Mouse (Mus musculus) liver, embryonic 14.5 days (tissue): ENCODE results near the gene Pigq. TPM values are rescaled to one million over a fixed set of nuclear protein-coding genes. Genes with fewer than 3 reads are reported as not detected.

Experiments
- ATAC-seq: fragments of 200-750 bp; cut with Nextera tagmentation; 2 replicates; pipeline ENCODE4 v1.8.0; 2017; ENCODE audit warnings: moderate number of reproducible peaks, mild to moderate bottlenecking, moderate library complexity; ENCODE audit not compliant: insufficient read depth
- DNase-seq, 3 experiments: peaks; one replicate each; pipeline ENCODE4 v3.0.0-alpha.2; 2012 to 2013; ENCODE audit warnings: low read depth in 3 of 3, low spot score in 3 of 3
- H3K27ac ChIP-seq: fragments of 300-500 bp; sonication (generic); 2 replicates; pipeline ENCODE4 v1.5.1; 2014; ENCODE audit warnings: moderate library complexity, mild to moderate bottlenecking, control low read depth, inconsistent platforms
- H3K27me3 ChIP-seq: fragments of 300-500 bp; sonication (generic); 2 replicates; pipeline ENCODE4 v1.6.1; 2014; ENCODE audit warnings: mild to moderate bottlenecking, low read length, moderate library complexity; ENCODE audit not compliant: control insufficient read depth, insufficient read depth
- H3K36me3 ChIP-seq: fragments of 300-500 bp; sonication (generic); replicated peaks from 2 replicates; pipeline ENCODE4 v1.6.1; 2014; ENCODE audit warnings: low read depth; ENCODE audit not compliant: control insufficient read depth, insufficient read depth
- H3K4me1 ChIP-seq, 2 experiments: fragments of 200-500 bp in 1 of 2; fragments of 300-500 bp in 1 of 2; sonication (generic) in 1 of 2; replicated peaks; 2 replicates each; pipeline ENCODE4 v1.6.1; 2012 to 2014; ENCODE audit warnings: antibody characterized with exemption in 1 of 2, inconsistent platforms in 1 of 2, low read length in 1 of 2; ENCODE audit not compliant: control insufficient read depth in 2 of 2, insufficient read depth in 2 of 2
- H3K4me2 ChIP-seq: fragments of 300-500 bp; sonication (generic); 2 replicates; pipeline ENCODE4 v1.6.1; 2014; ENCODE audit warnings: low read depth, mild to moderate bottlenecking, control low read depth, moderate library complexity
- H3K4me3 ChIP-seq, 2 experiments: fragments of 200-500 bp in 1 of 2; fragments of 300-500 bp in 1 of 2; sonication (generic) in 1 of 2; 2 replicates each; pipeline ENCODE4 v1.5.1; 2012 to 2014; ENCODE audit warnings: low read depth in 2 of 2, low read length in 2 of 2, mild to moderate bottlenecking in 2 of 2, control low read depth in 1 of 2, inconsistent platforms in 1 of 2, moderate library complexity in 1 of 2; ENCODE audit not compliant: insufficient read depth in 1 of 2
- H3K9ac ChIP-seq: fragments of 300-500 bp; sonication (generic); replicated peaks from 2 replicates; pipeline ENCODE4 v1.6.1; 2014; ENCODE audit warnings: mild to moderate bottlenecking, control low read depth, moderate library complexity
- H3K9me3 ChIP-seq: fragments of 300-500 bp; sonication (generic); 2 replicates; pipeline ENCODE4 v1.6.1; 2016; ENCODE audit warnings: low read length, mixed read lengths; ENCODE audit not compliant: control insufficient read depth
- CTCF ChIP-seq: IDR thresholded peaks from 2 replicates; pipeline ENCODE4 v1.5.1; 2016; ENCODE audit warnings: antibody characterized with exemption, low read depth, control low read depth
- EP300 ChIP-seq: IDR thresholded peaks from 2 replicates; pipeline ENCODE4 v1.6.1; 2016; ENCODE audit warnings: antibody characterized with exemption, low read depth
- WGBS: fragments of 180-500 bp; shearing (Covaris S2); extraction: QIAGEN DNeasy Blood & Tissue Kit; methylation state at CpG from one replicate; pipeline ENCODE4 v1.1.7; 2014; ENCODE audit not compliant: insufficient replicate concordance; 5-methylcytosine and 5-hydroxymethylcytosine counted together
- polyA plus RNA-seq, 2 experiments: library from polyadenylated mRNA; depleted of rRNA in 1 of 2; stranded (reverse) in 1 of 2; unstranded in 1 of 2; fragments of >200 nt; fragmentation: Nextera tagmentation in 1 of 2; extraction: Ambion mirVana in 1 of 2; gene quantifications; 2 replicates each; pipeline versions ENCODE4 v1.2.1 to v1.2.3; 2012 to 2014

The Pigq gene
- polyA plus RNA-seq, 2 experiments, result 170 to 270 TPM

- peak overlapping the region; percentile 99 for H3K27ac ChIP-seq
- H3K4me2 ChIP-seq, result peak overlapping the region; percentile 88
- no peaks in the 10 kb centered on the region for H3K9me3 ChIP-seq
- H3K4me3 ChIP-seq, result peak overlapping the region; percentile 82 to 95
- peaks cover 35% of the 10 kb centered on the region for H3K36me3 ChIP-seq
- H3K9ac ChIP-seq, result peak overlapping the region; percentile 99
- peaks cover 58 to 61% of the 10 kb centered on the region in 2 experiments for H3K4me1 ChIP-seq
- peak; percentile 88 for ATAC-seq
- no peaks in the 10 kb centered on the region for H3K27me3 ChIP-seq
- no peak for TF ChIP-seq CTCF
- peak; percentile 98 for TF ChIP-seq EP300
- DNase-seq, result peak; percentile 93 to 95 (median 93)
- 14% methylated on average over 2 of the region's 2 CpGs for WGBS
Measured at GRCm38 (mm10) chr17:25942597-25943151, 2.1 kb downstream of the Pigq start.

GRCm38 (mm10) chr17:25941511-25942241 lies 3.1 kb downstream of the Pigq start:
- Histone ChIP-seq H3K9me3 (no peaks in the 10 kb centered on the region), H3K27ac (peak overlapping the region; percentile 99), H3K27me3 (no peaks in the 10 kb centered on the region), H3K36me3 (peaks cover 45% of the 10 kb centered on the region), H3K9ac (peak overlapping the region; percentile 99), H3K4me2 (peak overlapping the region; percentile 88), H3K4me1 (peaks cover 49 to 51% of the 10 kb centered on the region in 2 experiments), H3K4me3 (peak overlapping the region; percentile 82 to 95)
- WGBS, result 1% methylated on average over 53 of the region's 54 CpGs
- ATAC-seq (no peak), DNase-seq (no peak)
- TF ChIP-seq CTCF (no peak), EP300 (peak; percentile 32; the same call in 1 of the 2 replicates)

DNA sequence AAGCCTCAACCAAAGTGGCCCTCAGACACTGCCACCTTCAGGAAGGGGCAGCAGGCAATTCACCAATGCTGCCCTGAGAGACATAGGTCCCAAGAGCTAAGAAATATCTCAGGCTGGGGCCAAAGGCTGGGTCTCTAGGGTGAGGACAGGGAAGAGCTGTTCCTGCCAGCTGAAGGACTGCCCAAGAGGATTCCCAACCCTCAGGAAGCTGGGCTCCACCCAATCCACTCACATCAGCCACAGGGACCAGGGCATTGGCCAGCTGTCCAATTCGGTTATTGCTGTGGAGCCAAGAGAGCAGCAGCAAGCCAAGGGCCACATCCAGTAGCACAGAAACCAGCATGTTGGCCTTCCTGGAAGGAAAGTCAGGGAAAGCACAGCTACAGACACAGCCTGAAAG lies 10.2 kb downstream of the Pigq start:
- Histone ChIP-seq H3K36me3 (peaks cover 98% of the 10 kb centered on the region), H3K4me1 (peaks cover 1 to 3% of the 10 kb centered on the region in 2 experiments), H3K27me3 (no peaks in the 10 kb centered on the region), H3K27ac (no peak overlapping the region), H3K9ac (no peak overlapping the region), H3K4me2 (no peak overlapping the region), H3K4me3 (no peak overlapping the region), H3K9me3 (no peaks in the 10 kb centered on the region)
- TF ChIP-seq CTCF, result no peak
- no peak for TF ChIP-seq EP300
- WGBS, result 85% methylated on average over 1 of the region's 1 CpGs
- no peak for DNase-seq
- ATAC-seq, result no peak

- H3K36me3 ChIP-seq, result peaks cover 63% of the 10 kb centered on the region
- H3K4me2 ChIP-seq, result no peak overlapping the region
- H3K4me1 ChIP-seq, result peaks cover 5 to 7% of the 10 kb centered on the region in 2 experiments; a peak in 3 of 4 replicates
- DNase-seq (no peak), ATAC-seq (no peak)
- H3K27ac ChIP-seq, result no peak overlapping the region
- no peak overlapping the region for H3K4me3 ChIP-seq
- no peaks in the 10 kb centered on the region for H3K9me3 ChIP-seq
- H3K9ac ChIP-seq, result no peak overlapping the region
- WGBS, result 69% methylated on average over 2 of the region's 2 CpGs
- TF ChIP-seq EP300, result no peak
- TF ChIP-seq CTCF, result no peak
- no peaks in the 10 kb centered on the region for H3K27me3 ChIP-seq
Measured at GRCm38 (mm10) chr17:25925348-25925747, 19.4 kb downstream of the Pigq start.

DNA sequence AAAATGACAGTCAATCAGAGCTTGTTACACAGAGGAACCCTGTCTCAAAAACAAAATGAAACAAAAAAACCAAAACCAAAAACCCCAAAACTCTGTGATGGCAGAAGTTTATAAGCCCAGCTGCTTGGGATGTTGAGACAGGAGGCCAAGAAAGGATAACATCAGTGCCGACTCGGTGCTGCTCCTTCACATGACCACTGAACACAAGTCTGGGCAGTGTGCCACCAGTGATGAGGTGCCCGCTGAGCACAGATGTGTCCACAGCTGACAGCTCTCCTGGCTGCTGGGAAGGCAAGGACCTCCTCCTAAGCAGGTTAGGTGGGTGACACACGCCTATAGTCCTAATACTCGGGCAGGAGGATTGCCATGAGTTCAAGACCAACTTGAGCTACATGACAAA lies 22.6 kb downstream of the Pigq start:
- TF ChIP-seq CTCF, result no peak
- no peak for TF ChIP-seq EP300
- DNase-seq, result no peak
- Histone ChIP-seq H3K36me3 (peaks cover 33% of the 10 kb centered on the region), H3K9ac (no peak overlapping the region), H3K9me3 (no peaks in the 10 kb centered on the region), H3K4me3 (no peak overlapping the region), H3K4me1 (peaks cover 11 to 12% of the 10 kb centered on the region in 2 experiments), H3K27ac (peak overlapping the region; percentile 20; the same call in 1 of the 2 replicates), H3K4me2 (peak overlapping the region; percentile 89; the same call in 1 of the 2 replicates), H3K27me3 (no peaks in the 10 kb centered on the region)
- WGBS, result 72% methylated on average over 5 of the region's 5 CpGs
- no peak for ATAC-seq
